Mouse (Mus musculus) cerebellum, adult 2 months (tissue): Measurements from ENCODE around the gene Carmil1.

ENCODE experiments used
- CTCF ChIP-seq: fragments of 200-500 bp; IDR thresholded peaks from 2 replicates; pipeline ENCODE4 v1.5.1; 2011; ENCODE audit warnings: low read depth, mild to moderate bottlenecking, control low read depth, low read length, moderate library complexity, borderline replicate concordance; ENCODE audit not compliant: insufficient read depth
- POLR2A ChIP-seq: fragments of 200-500 bp; IDR thresholded peaks from 2 replicates; pipeline ENCODE4 v1.6.1; 2011; ENCODE audit warnings: low read length, control low read depth, borderline replicate concordance; ENCODE audit not compliant: insufficient read depth

DNA sequence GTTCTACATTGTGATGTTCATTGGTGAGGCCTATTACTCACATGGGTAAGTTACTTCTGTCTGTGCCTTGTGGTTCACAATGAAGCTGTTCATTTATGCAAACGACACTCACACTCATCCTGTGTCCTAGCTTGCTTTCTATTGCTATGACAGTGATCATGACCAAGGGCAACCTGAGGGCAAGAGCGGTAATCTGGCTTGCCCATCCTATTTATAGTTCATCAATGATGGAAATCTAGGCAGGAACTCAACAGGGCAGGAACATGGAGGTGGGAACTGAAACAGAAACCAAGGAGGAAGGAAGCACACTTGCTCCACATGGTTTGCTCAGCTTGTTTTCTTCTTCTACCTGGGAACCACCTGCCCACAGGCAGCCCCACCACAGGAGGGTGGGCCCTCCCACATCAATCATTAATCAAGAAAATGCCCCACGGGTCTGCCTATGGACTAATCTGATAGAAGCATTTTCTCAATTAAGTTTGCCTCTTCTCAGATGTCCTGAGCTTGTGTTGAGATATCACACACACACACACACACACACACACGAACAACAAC lies 50.0 kb downstream of the Carmil1 start:
- TF ChIP-seq CTCF: no peak
- TF ChIP-seq POLR2A: no peak
